Mouse (Mus musculus): ENCODE results near the gene Plaa.

DNA sequence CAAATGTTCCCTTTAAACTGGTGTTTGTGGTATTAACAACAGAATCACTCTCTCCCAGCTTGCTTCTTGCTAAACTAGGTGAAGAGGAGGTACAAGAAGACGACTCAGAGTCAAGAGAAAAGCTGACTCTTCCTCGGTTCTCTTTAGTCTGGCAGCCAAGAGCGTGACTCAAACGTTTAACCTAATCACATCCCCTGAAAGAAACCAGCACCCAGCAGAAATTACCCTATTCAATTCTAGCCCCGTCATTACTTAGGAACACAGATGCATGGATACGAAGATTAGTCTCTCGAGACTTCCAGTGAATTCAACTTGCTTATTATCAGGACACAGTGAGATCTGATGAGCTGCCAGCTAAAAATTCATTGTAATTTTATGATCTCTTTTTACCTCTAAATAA, 58.7 kb downstream of the Plaa start:
- no peak for TF ChIP-seq ZMIZ1 (IDR thresholded peaks at IDR 0.05; ENCODE audit: low read depth, low read length)
- no peak for TF ChIP-seq CTCF (conservative IDR thresholded peaks at IDR 0.05 in 1 of 2, IDR thresholded peaks at IDR 0.05 in 1 of 2; ENCODE audit: low read depth in 2 of 2, low read length in 2 of 2)
- TF ChIP-seq RCOR1 (conservative IDR thresholded peaks at IDR 0.05; ENCODE audit: low read depth, low read length): no peak
- no peak for TF ChIP-seq GABPA (IDR thresholded peaks at IDR 0.05; ENCODE audit: insufficient replicate concordance, low read depth, low read length)
- no peak for TF ChIP-seq MYC (IDR thresholded peaks at IDR 0.05; ENCODE audit: low read depth, low read length)
- no peak for TF ChIP-seq POLR2A (IDR thresholded peaks at IDR 0.05; ENCODE audit: low read depth, low read length)
- no peak for TF ChIP-seq ZC3H11A (IDR thresholded peaks at IDR 0.05; ENCODE audit: low read depth, low read length)
- no peak for TF ChIP-seq ETS1 (conservative IDR thresholded peaks at IDR 0.05; ENCODE audit: low read depth, low read length)
- TF ChIP-seq NELFE (IDR thresholded peaks at IDR 0.05; ENCODE audit: low read depth, low read length): no peak
- no peak for TF ChIP-seq USF1 (IDR thresholded peaks at IDR 0.05; ENCODE audit: low read depth, low read length)
- no peak for TF ChIP-seq CHD1 (IDR thresholded peaks at IDR 0.05; ENCODE audit: low read depth, low read length)
- no peak for TF ChIP-seq MAX (IDR thresholded peaks at IDR 0.05; ENCODE audit: low read length)
- no peak for TF ChIP-seq RAD21 (IDR thresholded peaks at IDR 0.05; ENCODE audit: low read depth, low read length)
- TF ChIP-seq ZKSCAN1 (IDR thresholded peaks at IDR 0.05; ENCODE audit: borderline replicate concordance, low read depth, low read length): no peak
